Mouse (Mus musculus) myocyte (in vitro differentiated cells): ENCODE data around the gene Ghrhr. TPM values are rescaled to one million over a fixed set of nuclear protein-coding genes. Genes with fewer than 3 reads are reported as not detected.

Experiments used
- H3K27me3 ChIP-seq: one replicate; pipeline ENCODE4 v1.6.1; 2011; ENCODE audit not compliant: control insufficient read depth, insufficient read depth, insufficient read length
- H3K36me3 ChIP-seq: one replicate; pipeline ENCODE4 v1.6.1; 2011; ENCODE audit not compliant: control insufficient read depth, insufficient read depth
- H3K4me2 ChIP-seq: one replicate; pipeline ENCODE4 v1.6.1; 2011; ENCODE audit warnings: low read depth, control low read depth
- H3K4me3 ChIP-seq: one replicate; pipeline ENCODE4 v1.5.1; 2011; ENCODE audit warnings: mild to moderate bottlenecking, control low read depth, moderate library complexity
- H3K79me2 ChIP-seq: one replicate; pipeline ENCODE4 v1.6.1; 2011; ENCODE audit not compliant: control insufficient read depth, insufficient read depth
- H3ac ChIP-seq: one replicate; pipeline ENCODE4 v1.6.1; 2011; ENCODE audit not compliant: control insufficient read depth, insufficient read length
- CEBPB ChIP-seq: IDR thresholded peaks from 2 replicates; pipeline ENCODE4 v1.6.1; 2011; ENCODE audit warnings: mild to moderate bottlenecking, moderate library complexity; ENCODE audit not compliant: poor library complexity, insufficient read depth, severe bottlenecking
- E2F4 ChIP-seq: IDR thresholded peaks from one replicate; pipeline ENCODE4 v1.6.1; 2011; ENCODE audit warnings: mild to moderate bottlenecking, control low read depth, moderate library complexity; ENCODE audit not compliant: insufficient read depth
- MAX ChIP-seq: IDR thresholded peaks from one replicate; pipeline ENCODE4 v1.6.1; 2011; ENCODE audit warnings: low read depth, mild to moderate bottlenecking, control low read depth
- MYOD1 ChIP-seq, 3 experiments: IDR thresholded peaks; one replicate each; pipeline ENCODE4 v1.6.1; 2011; ENCODE audit warnings: control low read depth in 2 of 3, low read depth in 2 of 3, mild to moderate bottlenecking in 2 of 3, moderate library complexity in 1 of 3; ENCODE audit not compliant: insufficient read length in 2 of 3, control insufficient read depth in 1 of 3
- MYOG ChIP-seq, 3 experiments: IDR thresholded peaks; one replicate each; pipeline ENCODE4 v1.6.1; 2011; ENCODE audit warnings: control low read depth in 2 of 3, low read depth in 2 of 3, mild to moderate bottlenecking in 2 of 3; ENCODE audit not compliant: insufficient read length in 2 of 3, control insufficient read depth in 1 of 3, insufficient read depth in 1 of 3
- POLR2A ChIP-seq: IDR thresholded peaks from one replicate; pipeline ENCODE4 v1.6.1; 2011; ENCODE audit warnings: low read depth, mild to moderate bottlenecking, control low read depth, moderate library complexity; ENCODE audit not compliant: insufficient read length
- POLR2AphosphoS2 ChIP-seq: IDR thresholded peaks from one replicate; pipeline ENCODE4 v1.6.1; 2011; ENCODE audit warnings: low read depth, control low read depth; ENCODE audit not compliant: insufficient read length
- REST ChIP-seq: IDR thresholded peaks from one replicate; pipeline ENCODE4 v1.6.1; 2011; ENCODE audit warnings: mild to moderate bottlenecking, control low read depth, moderate library complexity; ENCODE audit not compliant: insufficient read depth, insufficient read length
- SRF ChIP-seq: IDR thresholded peaks from one replicate; pipeline ENCODE4 v1.6.1; 2011; ENCODE audit warnings: low read depth; ENCODE audit not compliant: control insufficient read depth, insufficient read length
- TCF12 ChIP-seq: IDR thresholded peaks from one replicate; pipeline ENCODE4 v1.6.1; 2011; ENCODE audit warnings: mild to moderate bottlenecking, control low read depth; ENCODE audit not compliant: poor library complexity, insufficient read depth, severe bottlenecking
- TCF3 ChIP-seq: IDR thresholded peaks from one replicate; pipeline ENCODE4 v1.6.1; 2011; ENCODE audit warnings: low read depth, control low read depth; ENCODE audit not compliant: insufficient read length
- USF1 ChIP-seq: IDR thresholded peaks from one replicate; pipeline ENCODE4 v1.6.1; 2011; ENCODE audit warnings: low read depth, mild to moderate bottlenecking, control low read depth, moderate library complexity
- polyA plus RNA-seq: library from polyadenylated mRNA; unstranded; fragments of >200 nt; fragmentation: generic; extraction: Trizol; gene quantifications from one replicate; pipeline ENCODE4 v1.2.1, GENCODE M21; 2012; ENCODE audit warnings: missing spikeins

The Ghrhr gene
- polyA plus RNA-seq, 1 experiment = not detected

- Histone ChIP-seq H3ac (no peak overlapping the region), H3K36me3 (no peaks in the 10 kb centered on the region), H3K27me3 (no peaks in the 10 kb centered on the region), H3K4me2 (peak overlapping the region; percentile 15), H3K79me2 (no peaks in the 10 kb centered on the region), H3K4me3 (no peak overlapping the region)
- TF ChIP-seq MYOD1 (IDR thresholded peaks at IDR 0.05; ENCODE audit: control insufficient read depth in 1 of 3, insufficient read length in 2 of 3, low read depth in 2 of 3) (no peak), POLR2AphosphoS2 (no peak), USF1 (no peak), POLR2A (no peak), REST (no peak), CEBPB (no peak), MAX (no peak), E2F4 (no peak), TCF12 (no peak), TCF3 (no peak), SRF (no peak), MYOG (IDR thresholded peaks at IDR 0.05; ENCODE audit: control insufficient read depth in 1 of 3, insufficient read depth in 1 of 3, insufficient read length in 2 of 3, low read depth in 2 of 3) (no peak)
These were observed 61.8 kb downstream of the Ghrhr start for GRCm38 (mm10) chr6:55437919-55438318.

Other genes starting within 250 kb of the Ghrhr start
- gene Crhr2, start 243.3 kb upstream of the Ghrhr start, polyA plus RNA-seq = not detected
- not detected for gene Inmt, start 201.3 kb upstream of the Ghrhr start, polyA plus RNA-seq
- gene Mindy4, start 172.9 kb upstream of the Ghrhr start, polyA plus RNA-seq = 5.0 TPM
- 32.0 TPM for gene Aqp1, start 39.9 kb upstream of the Ghrhr start, polyA plus RNA-seq
- gene Adcyap1r1, start 75.7 kb downstream of the Ghrhr start, polyA plus RNA-seq = not detected